Mouse (Mus musculus) lung, postnatal 0 days (tissue): ENCODE measurements around the gene Camk2n1. TPM values are rescaled to one million over a fixed set of nuclear protein-coding genes. Genes with fewer than 3 reads are reported as not detected.

Source experiments
- ATAC-seq: fragments of 200-750 bp; cut with Nextera tagmentation; 2 replicates; pipeline ENCODE4 v1.8.0; 2017; ENCODE audit warnings: moderate library complexity
- DNase-seq: peaks from one replicate; pipeline ENCODE4 v3.0.0-alpha.2; 2016; ENCODE audit warnings: low spot score
- H3K27ac ChIP-seq: fragments of 300-500 bp; sonication (generic); 2 replicates; pipeline ENCODE4 v1.5.1; 2014; ENCODE audit warnings: antibody characterized with exemption, mild to moderate bottlenecking, low read length, mixed read lengths
- H3K27me3 ChIP-seq: fragments of 300-500 bp; sonication (generic); replicated peaks from 2 replicates; pipeline ENCODE4 v1.6.1; 2014; ENCODE audit warnings: low read length, mixed read lengths; ENCODE audit not compliant: insufficient read depth
- H3K36me3 ChIP-seq: fragments of 300-500 bp; sonication (generic); 2 replicates; pipeline ENCODE4 v1.6.1; 2014; ENCODE audit warnings: low read length, mixed read lengths; ENCODE audit not compliant: insufficient read depth
- H3K4me1 ChIP-seq: fragments of 300-500 bp; sonication (generic); 2 replicates; pipeline ENCODE4 v1.6.1; 2014; ENCODE audit warnings: antibody characterized with exemption, low read depth, low read length, mixed read lengths; ENCODE audit not compliant: insufficient read depth
- H3K4me2 ChIP-seq: fragments of 300-500 bp; sonication (generic); replicated peaks from 2 replicates; pipeline ENCODE4 v1.6.1; 2014; ENCODE audit warnings: low read depth, mild to moderate bottlenecking, low read length, moderate library complexity, mixed read lengths
- H3K4me3 ChIP-seq: fragments of 300-500 bp; sonication (generic); 2 replicates; pipeline ENCODE4 v1.5.1; 2014; ENCODE audit warnings: low read depth, low read length
- H3K9ac ChIP-seq: fragments of 300-500 bp; sonication (generic); replicated peaks from 2 replicates; pipeline ENCODE4 v1.6.1; 2014; ENCODE audit warnings: low read depth, mild to moderate bottlenecking
- H3K9me3 ChIP-seq: fragments of 300-500 bp; sonication (generic); 2 replicates; pipeline ENCODE4 v1.6.1; 2016; ENCODE audit warnings: low read length, mixed read lengths
- CTCF ChIP-seq: IDR thresholded peaks from 2 replicates; pipeline ENCODE4 v1.5.1; 2016; ENCODE audit warnings: antibody characterized with exemption, mild to moderate bottlenecking
- EP300 ChIP-seq: IDR thresholded peaks from 2 replicates; pipeline ENCODE4 v1.6.1; 2016; ENCODE audit warnings: antibody characterized with exemption, mild to moderate bottlenecking, control low read depth
- WGBS: fragments of 180-500 bp; shearing (Covaris S2); extraction: QIAGEN DNeasy Blood & Tissue Kit; methylation state at CpG from one replicate; pipeline ENCODE4 v1.1.7; 2014; 5-methylcytosine and 5-hydroxymethylcytosine counted together
- polyA plus RNA-seq: library from polyadenylated mRNA; unstranded; fragments of >200 nt; fragmentation: Nextera tagmentation; extraction: Ambion mirVana; gene quantifications from 2 replicates; pipeline ENCODE4 v1.2.1, GENCODE M21; 2015

Camk2n1 gene
- polyA plus RNA-seq, 1 experiment from 2014 or later: 10.9 TPM

- Histone ChIP-seq H3K9ac (peak overlapping the region; percentile 76), H3K4me2 (peak overlapping the region; percentile 87), H3K4me3 (peak overlapping the region; percentile 84), H3K9me3 (no peaks in the 10 kb centered on the region), H3K27ac (peak overlapping the region; percentile 91; the same call in 1 of the 2 replicates), H3K27me3 (no peaks in the 10 kb centered on the region; the same call in 1 of the 2 replicates), H3K36me3 (no peaks in the 10 kb centered on the region), H3K4me1 (peaks cover 9% of the 10 kb centered on the region)
- TF ChIP-seq CTCF (peak; percentile 34; the same call in 1 of the 2 replicates), EP300 (no peak)
- ATAC-seq: no peak
- 20% methylated on average over 8 of the region's 8 CpGs for WGBS
- DNase-seq: peak; percentile 13
These were observed 2.4 kb downstream of the Camk2n1 start for GRCm38 (mm10) chr4:138456536-138456935.

- H3K4me2 ChIP-seq: peak overlapping the region; percentile 87
- H3K27me3 ChIP-seq: no peaks in the 10 kb centered on the region; the same call in 1 of the 2 replicates
- H3K27ac ChIP-seq: no peak overlapping the region
- no peaks in the 10 kb centered on the region for H3K36me3 ChIP-seq
- no peak overlapping the region for H3K9ac ChIP-seq
- no peaks in the 10 kb centered on the region for H3K9me3 ChIP-seq
- H3K4me1 ChIP-seq: peaks cover 9% of the 10 kb centered on the region
- 20% methylated on average over 4 of the region's 4 CpGs for WGBS
- DNase-seq (peak; percentile 43), ATAC-seq (no peak)
- TF ChIP-seq EP300 (no peak), CTCF (no peak)
- no peak overlapping the region for H3K4me3 ChIP-seq
These were observed 3.0 kb downstream of the Camk2n1 start for GRCm38 (mm10) chr4:138457091-138457490.

- Histone ChIP-seq H3K27me3 (no peaks in the 10 kb centered on the region; the same call in 1 of the 2 replicates), H3K4me1 (peaks cover 14% of the 10 kb centered on the region)
These were observed 4.1 kb downstream of the Camk2n1 start for GRCm38 (mm10) chr4:138458171-138458570.

GRCm38 (mm10) chr4:138458735-138459440 lies 4.8 kb downstream of the Camk2n1 start:
- H3K27me3 ChIP-seq: no peaks in the 10 kb centered on the region; the same call in 1 of the 2 replicates
- 62% methylated on average over 5 of the region's 5 CpGs for whole genome bisulfite sequencing
- H3K9me3 ChIP-seq: no peaks in the 10 kb centered on the region
- H3K4me3 ChIP-seq: no peak overlapping the region
- no peak for DNase-seq
- H3K9ac ChIP-seq: no peak overlapping the region
- H3K4me2 ChIP-seq: no peak overlapping the region
- peaks cover 14% of the 10 kb centered on the region; the same call in 1 of the 2 replicates for H3K4me1 ChIP-seq
- H3K36me3 ChIP-seq: no peaks in the 10 kb centered on the region
- H3K27ac ChIP-seq: no peak overlapping the region
- ATAC-seq: no peak
- TF ChIP-seq EP300 (no peak), CTCF (no peak)

More at GRCm38 (mm10) chr4:138458171-138458570, 4.1 kb downstream of the Camk2n1 start:
- Histone ChIP-seq H3K9ac (no peak overlapping the region), H3K9me3 (no peaks in the 10 kb centered on the region), H3K36me3 (no peaks in the 10 kb centered on the region), H3K27ac (no peak overlapping the region), H3K4me2 (no peak overlapping the region), H3K4me3 (no peak overlapping the region)
- 81% methylated on average over 7 of the region's 7 CpGs for WGBS
- no peak for TF ChIP-seq CTCF
- no peak for TF ChIP-seq EP300
- no peak for ATAC-seq
- no peak for DNase-seq

- ATAC-seq: no peak
- Histone ChIP-seq H3K4me2 (no peak overlapping the region), H3K27ac (no peak overlapping the region), H3K9me3 (no peaks in the 10 kb centered on the region), H3K4me3 (no peak overlapping the region), H3K36me3 (no peaks in the 10 kb centered on the region), H3K27me3 (no peaks in the 10 kb centered on the region; the same call in 1 of the 2 replicates), H3K9ac (no peak overlapping the region), H3K4me1 (peaks cover 21% of the 10 kb centered on the region; the same call in 1 of the 2 replicates)
- 60% methylated on average over 6 of the region's 6 CpGs for WGBS
- DNase-seq: no peak
- TF ChIP-seq EP300 (no peak), CTCF (no peak)
These were observed 5.7 kb downstream of the Camk2n1 start for GRCm38 (mm10) chr4:138459775-138460174.

GRCm38 (mm10) chr4:138460910-138461309 lies 6.8 kb downstream of the Camk2n1 start:
- Histone ChIP-seq H3K36me3 (no peaks in the 10 kb centered on the region), H3K9me3 (no peaks in the 10 kb centered on the region), H3K4me3 (no peak overlapping the region), H3K4me1 (peaks cover 23% of the 10 kb centered on the region; the same call in 1 of the 2 replicates), H3K27me3 (no peaks in the 10 kb centered on the region), H3K9ac (no peak overlapping the region), H3K4me2 (no peak overlapping the region), H3K27ac (no peak overlapping the region)
- no peak for TF ChIP-seq EP300
- 26% methylated on average over 9 of the region's 9 CpGs for WGBS
- ATAC-seq (no peak), DNase-seq (peak; percentile 19)
